Mouse (Mus musculus) liver (tissue): ENCODE data around the gene Ikzf4.

Experiments
- DNase-seq: peaks from one replicate; pipeline ENCODE4 v3.0.0-alpha.2; 2020; ENCODE audit warnings: mixed read lengths

Gene Ikzf4

DNA sequence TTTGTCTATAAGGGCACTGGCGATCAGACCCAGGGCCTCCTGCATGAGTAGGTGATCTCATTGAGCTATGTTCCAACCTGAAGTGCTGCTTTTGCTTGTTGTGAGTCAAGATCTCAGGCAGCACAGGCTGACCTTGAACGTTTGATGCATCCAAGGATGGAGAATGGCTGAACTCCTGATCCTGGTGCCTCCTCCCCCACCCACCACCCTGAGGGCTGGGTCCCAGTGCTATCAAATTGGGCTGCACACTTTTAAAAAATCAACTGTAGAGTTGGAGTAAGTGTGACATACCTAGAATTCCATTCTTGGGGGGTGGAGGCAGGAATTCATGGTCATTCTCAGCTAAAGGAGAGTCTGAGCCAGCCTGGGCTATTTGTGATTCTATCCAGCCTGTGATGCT is 39.3 kb downstream of the Ikzf4 start:
- DNase-seq = no peak

DNA sequence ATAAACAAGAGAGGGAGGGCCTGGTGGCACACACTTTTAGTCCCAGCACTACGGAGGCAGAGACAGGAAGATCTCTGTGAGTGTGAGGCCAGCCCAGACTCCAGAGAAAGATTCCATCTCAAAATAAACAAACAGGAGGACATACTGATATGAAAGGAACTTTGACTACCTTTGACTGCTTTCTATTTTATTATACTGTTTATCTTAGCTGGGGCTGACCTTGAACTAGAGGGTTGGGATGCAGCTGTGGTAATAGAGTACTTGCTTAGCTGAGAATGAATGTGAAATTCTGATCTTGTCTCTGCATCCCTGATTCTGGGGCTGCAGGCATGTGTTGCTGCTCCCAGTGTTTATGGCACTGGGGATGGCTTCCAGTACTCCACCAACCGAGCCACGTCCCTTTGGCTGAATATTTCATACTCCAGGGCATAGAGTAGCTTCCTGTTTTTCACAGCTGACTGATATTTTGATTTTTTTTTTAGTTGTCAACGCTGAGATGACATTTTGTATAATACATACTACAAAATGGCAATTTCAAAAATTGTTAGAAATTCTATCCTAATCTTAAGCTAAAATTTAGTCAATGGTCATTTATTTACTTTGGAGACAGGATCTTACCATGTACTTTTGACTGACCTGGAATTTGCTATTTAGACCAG is 43.2 kb downstream of the Ikzf4 start:
- no peak for DNase-seq

DNA sequence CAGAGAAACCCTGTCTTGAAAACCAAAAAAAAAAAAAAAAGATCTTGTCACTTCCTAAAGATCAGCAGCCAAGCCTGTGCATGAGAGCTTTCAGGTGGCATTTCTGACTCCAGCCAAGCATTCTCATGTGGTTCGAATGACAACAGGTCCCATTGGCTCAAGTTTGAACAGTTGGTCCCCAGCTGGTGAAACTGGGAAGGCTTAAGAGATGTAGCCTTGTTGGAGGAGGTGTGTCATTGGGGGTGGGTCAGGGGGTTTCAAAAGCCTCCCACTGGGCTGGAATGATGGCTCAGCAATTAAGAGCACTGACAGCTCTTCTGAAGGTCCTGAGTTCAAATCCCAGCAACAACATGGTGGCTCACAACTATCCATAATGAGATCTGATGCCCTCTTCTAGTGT is 44.3 kb downstream of the Ikzf4 start:
- DNase-seq = no peak

DNA sequence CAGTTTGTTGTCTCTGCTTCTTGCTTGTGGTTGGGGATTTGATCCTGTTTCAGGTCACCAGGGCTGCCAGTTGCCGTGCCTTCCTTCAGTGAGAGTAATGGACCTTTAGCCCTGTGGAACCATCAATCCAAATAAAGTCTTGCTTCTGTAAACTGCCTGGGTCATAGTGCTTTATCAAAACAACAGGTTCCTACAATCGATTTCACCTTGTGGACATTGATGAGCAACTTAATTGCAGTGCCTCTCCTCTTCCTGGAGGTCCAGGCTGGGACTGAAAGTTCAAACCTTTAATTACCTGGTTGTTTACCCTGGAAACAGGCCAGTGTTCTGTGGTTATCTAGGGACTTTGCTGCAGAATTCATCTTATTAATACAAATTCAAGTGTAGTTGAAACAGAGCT is 47.3 kb downstream of the Ikzf4 start:
- no peak for DNase-seq

DNA sequence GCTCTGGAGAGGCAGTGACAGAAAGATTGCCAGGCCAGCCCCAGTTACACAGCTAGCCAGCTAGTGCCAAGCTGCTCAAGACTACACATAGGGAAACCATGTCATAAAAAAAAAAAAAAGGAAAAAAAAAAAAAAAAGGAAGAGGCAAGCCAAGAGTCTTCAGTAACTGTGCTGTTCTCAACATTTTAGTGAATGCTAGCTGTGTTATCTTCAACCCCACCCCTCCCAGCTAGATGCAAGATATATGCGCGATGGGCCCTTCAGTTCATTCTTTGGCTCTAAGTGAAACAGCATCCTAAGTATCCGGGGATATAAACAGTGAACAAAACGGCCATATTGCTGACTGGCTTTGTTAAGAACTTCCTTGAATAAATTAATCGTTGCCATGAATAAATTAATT is 53.0 kb downstream of the Ikzf4 start:
- no peak for DNase-seq

DNA sequence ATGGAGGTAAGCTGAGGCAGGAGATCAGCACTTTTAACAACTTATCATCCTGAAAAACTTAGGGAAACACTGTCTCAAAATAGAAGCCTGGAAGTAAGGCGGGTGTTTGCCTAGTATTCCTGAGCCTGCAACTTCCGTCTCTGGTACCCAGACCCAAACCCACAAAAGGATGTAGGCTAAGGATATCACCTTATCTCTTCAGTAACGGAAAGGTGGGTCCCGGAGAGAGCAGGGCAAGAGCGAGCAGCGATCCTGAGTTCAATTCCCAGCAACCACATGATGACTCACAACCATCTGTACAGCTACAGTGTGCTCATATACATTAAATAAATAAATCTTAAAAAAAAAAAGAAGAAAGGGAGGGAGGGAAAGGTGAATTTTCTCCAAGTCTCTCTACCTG is 54.4 kb downstream of the Ikzf4 start:
- DNase-seq = no peak

DNA sequence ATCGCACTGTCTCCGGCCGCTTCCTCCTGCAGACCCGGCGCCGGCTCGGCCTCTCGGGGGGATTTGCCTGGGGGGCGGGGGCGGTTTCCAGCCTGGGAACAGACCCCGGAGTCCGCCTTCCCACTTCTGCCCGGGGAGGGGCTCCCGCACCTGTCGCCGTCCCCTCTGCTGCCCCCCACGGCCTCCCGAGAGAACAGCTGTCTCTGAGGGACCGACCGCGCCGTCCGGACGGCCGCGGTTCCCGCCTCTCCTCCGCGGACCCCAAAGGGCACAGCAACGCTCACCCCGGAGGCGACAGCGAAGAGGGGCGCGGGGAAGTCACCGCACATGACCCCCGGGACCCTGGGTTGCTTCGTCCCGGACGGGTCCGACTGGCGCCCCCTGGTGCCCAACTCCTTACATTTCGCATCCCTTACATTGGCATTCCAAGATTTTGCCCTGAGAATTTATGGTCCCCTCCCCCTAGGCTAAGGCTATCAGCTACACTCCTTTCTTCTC is 55.5 kb downstream of the Ikzf4 start:
- DNase-seq = peak; percentile 70

DNA sequence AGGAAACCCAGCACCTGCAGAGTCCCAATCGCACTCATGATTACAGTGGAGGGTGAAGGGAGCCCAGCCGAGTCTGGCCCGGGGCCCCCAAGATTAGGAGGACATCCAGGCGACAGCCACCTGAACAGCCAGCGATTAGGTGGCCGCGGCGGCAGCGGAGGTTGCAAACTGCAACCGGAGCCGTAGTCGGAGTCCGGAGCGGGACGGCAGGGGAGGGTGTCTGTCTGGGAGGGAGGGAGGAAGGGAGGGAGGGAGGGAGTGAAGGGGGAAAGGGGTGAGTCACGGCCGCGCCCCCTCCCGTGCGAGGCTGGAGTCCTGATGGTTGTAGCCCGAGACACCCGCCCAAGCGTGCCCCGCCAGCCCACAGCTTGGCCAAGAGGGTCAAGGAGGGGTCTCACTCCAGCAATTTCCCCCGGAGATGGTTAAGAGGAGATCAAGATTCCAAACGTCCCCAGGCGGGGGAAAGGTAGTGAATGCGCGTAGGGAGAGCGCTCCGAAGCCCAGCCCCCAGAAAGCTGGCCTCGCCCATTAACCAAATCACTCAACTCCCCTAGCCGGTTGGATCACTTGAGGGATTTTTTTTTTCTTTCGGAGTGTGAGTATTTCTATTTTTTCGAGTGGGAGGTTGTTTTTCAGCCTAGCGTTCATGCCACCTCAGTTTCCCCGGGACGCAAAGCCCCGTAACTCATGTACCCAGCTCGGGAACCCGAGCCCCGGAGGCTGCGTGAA is 56.2 kb downstream of the Ikzf4 start, which contains the start of gene Erbb3:
Erbb3 (minus strand) TSS at position 189 of the 729 bp plus-strand sequence.
- peak; percentile 46 for DNase-seq

DNA sequence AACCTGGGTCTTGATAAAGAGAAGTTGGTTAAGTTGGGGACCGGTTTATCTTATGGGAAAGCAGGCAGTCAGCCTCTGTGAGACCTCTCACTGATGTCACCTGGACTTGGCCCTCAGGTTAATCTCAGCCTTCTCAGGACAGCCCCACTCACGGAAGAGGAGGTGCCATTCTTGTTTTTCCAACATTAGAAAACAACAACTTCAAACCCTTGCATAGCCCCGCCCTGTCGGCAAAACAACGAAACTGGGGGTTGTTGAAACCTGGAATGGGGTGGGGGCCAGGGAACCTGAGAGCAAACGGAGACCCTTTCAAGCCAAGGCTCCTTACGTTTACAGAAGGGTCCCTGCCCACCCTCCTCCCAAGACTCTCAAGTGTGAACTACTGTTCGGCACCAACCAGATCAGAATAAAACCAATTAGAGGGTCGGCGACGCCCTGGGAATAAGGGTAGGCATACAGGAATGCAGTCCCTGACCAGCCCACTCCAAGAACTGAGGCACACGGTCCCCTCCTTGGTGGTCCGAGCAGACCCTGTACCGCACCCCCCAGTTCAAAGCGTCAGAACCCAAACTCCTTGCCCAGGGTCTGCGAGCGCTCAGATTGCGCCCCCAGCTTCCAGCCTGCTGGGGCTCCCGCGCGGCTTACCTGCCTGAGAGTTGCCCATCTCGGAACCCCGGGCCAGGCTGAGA is 56.9 kb downstream of the Ikzf4 start:
- DNase-seq = no peak

DNA sequence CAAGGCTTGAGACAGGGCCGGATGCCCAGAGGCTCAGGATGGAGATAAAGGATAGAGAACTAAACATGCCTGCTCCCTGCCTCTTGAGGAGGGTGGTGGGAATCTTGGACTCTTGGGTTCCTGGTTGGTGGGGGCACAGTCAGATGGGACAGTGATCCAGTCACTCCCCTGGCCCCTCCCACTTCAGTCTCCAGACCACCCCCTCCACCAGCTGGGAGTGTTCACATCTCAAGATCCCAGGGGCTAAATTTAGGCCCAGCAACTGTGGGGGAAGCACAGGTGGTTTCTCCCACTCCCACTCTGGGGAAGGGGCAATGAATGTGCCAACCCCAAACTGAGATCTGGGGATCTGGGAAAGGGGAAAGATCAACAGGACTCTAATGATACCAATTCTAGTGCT is 57.7 kb downstream of the Ikzf4 start:
- no peak for DNase-seq

DNA sequence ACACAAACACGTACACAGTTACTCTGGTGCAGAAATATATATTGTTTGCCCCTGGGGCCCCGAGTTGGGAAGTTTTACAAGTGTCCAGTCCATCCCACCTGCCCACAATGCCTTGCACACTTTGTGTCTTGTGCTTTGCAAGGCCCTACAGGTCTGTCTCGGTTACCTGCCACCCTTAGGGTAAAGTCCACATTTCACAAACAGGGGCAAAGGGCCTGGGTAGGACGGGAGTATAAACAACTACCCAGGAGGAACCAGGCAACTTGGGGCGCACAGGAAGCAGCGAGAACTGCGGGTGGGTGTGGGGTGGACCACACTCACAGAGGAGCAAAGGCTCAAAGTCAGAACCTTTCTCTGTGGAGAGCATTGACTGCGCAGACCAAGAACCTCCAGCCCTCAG is 58.1 kb downstream of the Ikzf4 start:
- DNase-seq = peak; percentile 12

DNA sequence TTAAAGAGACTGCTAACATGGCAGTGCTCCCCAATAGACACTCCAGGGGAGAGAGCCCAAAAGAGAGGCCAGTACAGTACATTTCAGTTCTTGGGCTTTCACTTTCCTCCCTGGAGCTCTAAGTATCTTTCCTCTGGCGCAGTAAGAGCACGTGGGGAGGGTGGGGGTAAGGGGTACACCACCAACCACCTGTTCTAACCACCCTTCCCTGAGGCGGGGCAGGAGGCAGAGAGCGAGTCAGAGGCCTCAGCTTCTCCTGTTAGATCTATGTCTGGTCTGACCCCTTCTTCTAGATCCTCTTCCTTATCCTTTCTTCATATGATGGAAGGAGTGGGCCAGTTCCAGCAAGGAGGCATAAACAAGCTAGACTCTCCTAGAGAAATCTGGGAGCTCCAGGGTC is 58.7 kb downstream of the Ikzf4 start:
- no peak for DNase-seq

DNA sequence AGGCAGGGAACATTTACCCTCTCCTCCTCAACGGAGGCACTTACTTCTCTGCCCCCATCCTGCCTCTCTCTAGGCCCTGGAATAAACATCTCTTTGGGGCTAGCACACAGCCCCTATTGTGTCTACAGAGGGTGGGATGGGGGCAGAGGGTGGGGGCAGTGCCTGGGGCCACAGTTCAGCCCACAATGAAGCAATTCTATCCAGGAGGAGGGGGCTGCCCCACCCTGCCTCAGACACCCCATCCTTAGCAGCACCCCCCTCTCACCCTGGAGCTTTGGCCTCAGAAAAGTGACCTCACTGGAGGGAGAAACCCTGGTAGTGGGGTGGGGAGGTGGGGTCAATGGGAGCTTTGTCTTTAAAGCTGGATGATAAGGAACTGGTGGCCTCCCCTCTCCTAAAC is 59.2 kb downstream of the Ikzf4 start:
- no peak for DNase-seq

DNA sequence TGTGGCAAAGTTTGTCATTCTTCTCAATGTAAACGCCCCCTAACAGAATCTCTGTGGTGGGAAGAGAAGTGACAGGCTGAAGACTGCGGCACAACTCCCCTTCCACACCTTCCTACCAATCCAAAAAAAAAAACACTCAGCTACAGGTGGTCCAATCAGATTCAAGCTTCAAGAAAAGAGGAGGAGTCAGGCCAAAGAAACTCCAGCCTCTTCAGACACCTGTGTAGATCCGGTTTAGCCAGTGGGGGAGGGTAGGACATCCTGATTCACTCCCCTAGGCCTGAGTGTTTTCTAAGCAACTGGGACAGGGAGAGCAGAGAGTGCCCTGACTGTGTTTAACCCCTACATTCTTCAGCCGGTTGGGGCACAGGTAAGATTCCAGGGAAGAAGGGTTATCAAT is 61.4 kb downstream of the Ikzf4 start:
- DNase-seq = no peak

DNA sequence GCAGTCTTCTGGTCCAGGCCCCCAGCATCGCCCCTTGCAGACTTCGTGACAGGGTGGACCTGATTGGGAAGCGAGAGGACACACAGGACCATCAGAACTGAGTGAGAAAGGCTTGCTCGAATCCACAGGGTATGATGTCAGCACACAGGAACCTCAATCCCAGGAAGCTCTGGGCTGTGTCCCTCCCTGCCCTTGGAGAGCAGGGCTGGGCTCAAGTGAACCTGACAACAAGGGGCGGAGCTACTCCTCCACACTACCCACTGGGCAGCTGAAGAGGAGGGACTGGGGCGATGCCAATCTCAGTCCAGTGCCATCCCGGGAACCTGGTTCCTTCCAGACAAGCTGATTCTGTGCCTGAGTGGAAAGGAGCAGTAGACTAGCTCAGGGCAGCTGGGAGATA is 62.1 kb downstream of the Ikzf4 start:
- no peak for DNase-seq
